Mouse (Mus musculus) liver, embryonic 14.5 days (tissue): ENCODE measurements around the gene Kcnh2. TPM values are rescaled to one million over a fixed set of nuclear protein-coding genes. Genes with fewer than 3 reads are reported as not detected.

ENCODE experiments used
- ATAC-seq: fragments of 200-750 bp; cut with Nextera tagmentation; 2 replicates; pipeline ENCODE4 v1.8.0; 2017; ENCODE audit warnings: moderate number of reproducible peaks, mild to moderate bottlenecking, moderate library complexity; ENCODE audit not compliant: insufficient read depth
- DNase-seq, 3 experiments: peaks; one replicate each; pipeline ENCODE4 v3.0.0-alpha.2; 2012 to 2013; ENCODE audit warnings: low read depth in 3 of 3, low spot score in 3 of 3
- H3K27ac ChIP-seq: fragments of 300-500 bp; sonication (generic); 2 replicates; pipeline ENCODE4 v1.5.1; 2014; ENCODE audit warnings: moderate library complexity, mild to moderate bottlenecking, control low read depth, inconsistent platforms
- H3K27me3 ChIP-seq: fragments of 300-500 bp; sonication (generic); 2 replicates; pipeline ENCODE4 v1.6.1; 2014; ENCODE audit warnings: mild to moderate bottlenecking, low read length, moderate library complexity; ENCODE audit not compliant: control insufficient read depth, insufficient read depth
- H3K36me3 ChIP-seq: fragments of 300-500 bp; sonication (generic); replicated peaks from 2 replicates; pipeline ENCODE4 v1.6.1; 2014; ENCODE audit warnings: low read depth; ENCODE audit not compliant: control insufficient read depth, insufficient read depth
- H3K4me1 ChIP-seq, 2 experiments: fragments of 200-500 bp in 1 of 2; fragments of 300-500 bp in 1 of 2; sonication (generic) in 1 of 2; replicated peaks; 2 replicates each; pipeline ENCODE4 v1.6.1; 2012 to 2014; ENCODE audit warnings: antibody characterized with exemption in 1 of 2, inconsistent platforms in 1 of 2, low read length in 1 of 2; ENCODE audit not compliant: control insufficient read depth in 2 of 2, insufficient read depth in 2 of 2
- H3K4me2 ChIP-seq: fragments of 300-500 bp; sonication (generic); 2 replicates; pipeline ENCODE4 v1.6.1; 2014; ENCODE audit warnings: low read depth, mild to moderate bottlenecking, control low read depth, moderate library complexity
- H3K4me3 ChIP-seq, 2 experiments: fragments of 200-500 bp in 1 of 2; fragments of 300-500 bp in 1 of 2; sonication (generic) in 1 of 2; 2 replicates each; pipeline ENCODE4 v1.5.1; 2012 to 2014; ENCODE audit warnings: low read depth in 2 of 2, low read length in 2 of 2, mild to moderate bottlenecking in 2 of 2, control low read depth in 1 of 2, inconsistent platforms in 1 of 2, moderate library complexity in 1 of 2; ENCODE audit not compliant: insufficient read depth in 1 of 2
- H3K9ac ChIP-seq: fragments of 300-500 bp; sonication (generic); replicated peaks from 2 replicates; pipeline ENCODE4 v1.6.1; 2014; ENCODE audit warnings: mild to moderate bottlenecking, control low read depth, moderate library complexity
- H3K9me3 ChIP-seq: fragments of 300-500 bp; sonication (generic); 2 replicates; pipeline ENCODE4 v1.6.1; 2016; ENCODE audit warnings: low read length, mixed read lengths; ENCODE audit not compliant: control insufficient read depth
- CTCF ChIP-seq: IDR thresholded peaks from 2 replicates; pipeline ENCODE4 v1.5.1; 2016; ENCODE audit warnings: antibody characterized with exemption, low read depth, control low read depth
- EP300 ChIP-seq: IDR thresholded peaks from 2 replicates; pipeline ENCODE4 v1.6.1; 2016; ENCODE audit warnings: antibody characterized with exemption, low read depth
- WGBS: fragments of 180-500 bp; shearing (Covaris S2); extraction: QIAGEN DNeasy Blood & Tissue Kit; methylation state at CpG from one replicate; pipeline ENCODE4 v1.1.7; 2014; ENCODE audit not compliant: insufficient replicate concordance; 5-methylcytosine and 5-hydroxymethylcytosine counted together
- polyA plus RNA-seq, 2 experiments: library from polyadenylated mRNA; depleted of rRNA in 1 of 2; stranded (reverse) in 1 of 2; unstranded in 1 of 2; fragments of >200 nt; fragmentation: Nextera tagmentation in 1 of 2; extraction: Ambion mirVana in 1 of 2; gene quantifications; 2 replicates each; pipeline versions ENCODE4 v1.2.1 to v1.2.3; 2012 to 2014

Gene Kcnh2
- polyA plus RNA-seq, 2 experiments: 0.05 to 0.44 TPM

- Histone ChIP-seq H3K4me2 (peak overlapping the region; percentile 26), H3K9ac (no peak overlapping the region), H3K27ac (no peak overlapping the region), H3K27me3 (peaks cover 4% of the 10 kb centered on the region; the same call in 1 of the 2 replicates), H3K9me3 (no peaks in the 10 kb centered on the region), H3K4me3 (no peak overlapping the region), H3K36me3 (no peaks in the 10 kb centered on the region), H3K4me1 (no peaks in the 10 kb centered on the region)
- DNase-seq (no peak), ATAC-seq (peak; percentile 18; the same call in 1 of the 2 replicates)
- TF ChIP-seq EP300 (no peak), CTCF (no peak)
- WGBS: 6% methylated on average over 25 of the region's 27 CpGs
Observed at GRCm38 (mm10) chr5:24329212-24329964, 22.0 kb downstream of the Kcnh2 start.

DNA sequence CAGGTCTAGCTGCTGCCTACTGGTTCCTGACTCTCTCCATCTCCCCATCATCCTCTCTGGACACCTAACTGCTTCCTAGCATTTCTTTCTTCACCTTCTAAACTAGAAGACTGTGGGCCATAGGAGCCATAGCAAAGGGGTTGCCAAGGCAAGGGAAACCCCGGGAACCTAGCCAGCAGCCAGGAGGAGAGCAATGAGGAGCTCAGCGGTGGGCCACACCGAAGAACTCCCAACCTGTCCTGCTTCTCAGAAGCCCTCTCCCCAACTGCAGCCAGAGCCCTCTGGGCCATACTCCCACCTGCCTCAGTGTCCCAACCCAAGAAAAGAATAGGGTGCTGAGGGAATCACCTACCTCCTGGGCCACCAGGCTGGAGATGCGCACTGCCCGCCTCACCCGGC is 22.6 kb downstream of the Kcnh2 start:
- no peaks in the 10 kb centered on the region for H3K9me3 ChIP-seq
- peaks cover 4% of the 10 kb centered on the region; the same call in 1 of the 2 replicates for H3K27me3 ChIP-seq
- H3K4me3 ChIP-seq: no peak overlapping the region
- whole genome bisulfite sequencing: 67% methylated on average over 6 of the region's 6 CpGs
- ATAC-seq: no peak
- no peak for TF ChIP-seq EP300
- TF ChIP-seq CTCF: no peak
- DNase-seq: no peak
- no peaks in the 10 kb centered on the region for H3K4me1 ChIP-seq
- H3K36me3 ChIP-seq: no peaks in the 10 kb centered on the region
- no peak overlapping the region for H3K4me2 ChIP-seq
- no peak overlapping the region for H3K9ac ChIP-seq
- no peak overlapping the region for H3K27ac ChIP-seq

DNA sequence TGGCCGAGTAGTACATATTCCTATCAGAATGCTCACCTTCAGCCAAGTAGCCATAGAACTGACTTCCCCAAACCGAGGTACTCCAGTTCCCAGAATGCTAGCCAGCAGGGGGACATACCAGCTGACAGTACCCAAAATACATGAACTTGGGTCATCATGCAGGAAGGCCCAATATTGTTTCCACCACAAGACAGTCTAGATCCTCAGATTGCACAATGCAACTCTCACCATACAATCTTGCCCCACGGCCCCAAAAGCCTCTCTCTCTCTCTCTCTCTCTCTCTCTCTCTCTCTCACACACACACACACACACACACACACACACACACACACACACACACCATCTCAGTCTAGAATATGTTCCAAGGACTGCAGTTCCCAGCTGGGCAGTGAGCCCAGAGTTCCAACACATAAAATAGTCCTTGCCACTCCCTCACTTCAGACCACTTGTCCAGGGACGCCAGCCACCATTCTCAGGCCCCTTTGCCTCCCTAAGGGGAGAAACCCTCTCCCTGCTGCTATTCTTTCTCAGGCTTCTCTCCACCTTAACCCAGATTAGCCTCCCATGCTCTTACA is 24.5 kb downstream of the Kcnh2 start:
- Histone ChIP-seq H3K9me3 (no peaks in the 10 kb centered on the region), H3K9ac (no peak overlapping the region), H3K27me3 (peaks cover 4% of the 10 kb centered on the region; the same call in 1 of the 2 replicates), H3K4me3 (no peak overlapping the region), H3K4me1 (no peaks in the 10 kb centered on the region), H3K27ac (no peak overlapping the region), H3K36me3 (no peaks in the 10 kb centered on the region), H3K4me2 (no peak overlapping the region)
- DNase-seq: no peak
- WGBS: 51% methylated on average over 4 of the region's 4 CpGs
- TF ChIP-seq CTCF (no peak), EP300 (no peak)
- ATAC-seq: no peak

- no peak for ATAC-seq
- Histone ChIP-seq H3K27ac (no peak overlapping the region), H3K36me3 (no peaks in the 10 kb centered on the region), H3K27me3 (peaks cover 4% of the 10 kb centered on the region; the same call in 1 of the 2 replicates), H3K9ac (no peak overlapping the region), H3K4me3 (no peak overlapping the region), H3K9me3 (no peaks in the 10 kb centered on the region), H3K4me1 (no peaks in the 10 kb centered on the region), H3K4me2 (no peak overlapping the region)
- 72% methylated on average over 15 of the region's 15 CpGs for whole genome bisulfite sequencing
- no peak for TF ChIP-seq CTCF
- no peak for TF ChIP-seq EP300
- DNase-seq: no peak
Observed at GRCm38 (mm10) chr5:24326166-24326841, 25.1 kb downstream of the Kcnh2 start.

- no peaks in the 10 kb centered on the region for H3K4me1 ChIP-seq
- WGBS: 27% methylated on average over 14 of the region's 14 CpGs
- DNase-seq: no peak
Observed at GRCm38 (mm10) chr5:24325251-24325650, 26.2 kb downstream of the Kcnh2 start.

More at GRCm38 (mm10) chr5:24325251-24325650, 26.2 kb downstream of the Kcnh2 start:
- H3K9me3 ChIP-seq: no peaks in the 10 kb centered on the region
- peaks cover 4% of the 10 kb centered on the region; the same call in 1 of the 2 replicates for H3K27me3 ChIP-seq
- ATAC-seq: no peak
- no peaks in the 10 kb centered on the region for H3K36me3 ChIP-seq
- H3K9ac ChIP-seq: no peak overlapping the region
- no peak overlapping the region for H3K27ac ChIP-seq
- H3K4me3 ChIP-seq: no peak overlapping the region
- H3K4me2 ChIP-seq: no peak overlapping the region
- TF ChIP-seq CTCF (no peak), EP300 (no peak)
